Mouse (Mus musculus): Measurements from ENCODE around the gene Limch1. TPM values are rescaled to one million over a fixed set of nuclear protein-coding genes. Genes with fewer than 3 reads are reported as not detected.

Limch1 gene
- polyA plus RNA-seq, 1 experiment: 23.9 TPM

- no peak overlapping the region for H3K4me3 ChIP-seq (ENCODE audit: control insufficient read depth, low read depth, low read length)
- TF ChIP-seq CTCF (IDR thresholded peaks at IDR 0.05; ENCODE audit: control insufficient read depth, insufficient read depth, insufficient replicate concordance, low read depth, low read length) (no peak), POLR2A (IDR thresholded peaks at IDR 0.05; ENCODE audit: control insufficient read depth, low read depth, low read length) (no peak)
- no peaks in the 10 kb centered on the region for H3K27me3 ChIP-seq (ENCODE audit: control insufficient read depth, insufficient read depth, low read length)
- H3K27ac ChIP-seq (ENCODE audit: control insufficient read depth, insufficient read depth, low read depth, low read length): no peak overlapping the region
- H3K36me3 ChIP-seq (ENCODE audit: control insufficient read depth, insufficient read depth, low read length): no peaks in the 10 kb centered on the region
- no peaks in the 10 kb centered on the region for H3K4me1 ChIP-seq (ENCODE audit: control insufficient read depth, insufficient read depth, low read length)
Measured at GRCm38 (mm10) chr5:66768034-66768433, 22.4 kb downstream of the Limch1 start.

- H3K27ac ChIP-seq (ENCODE audit: control insufficient read depth, insufficient read depth, low read depth, low read length): no peak overlapping the region
- H3K4me1 ChIP-seq (ENCODE audit: control insufficient read depth, insufficient read depth, low read length): no peaks in the 10 kb centered on the region
- TF ChIP-seq CTCF (IDR thresholded peaks at IDR 0.05; ENCODE audit: control insufficient read depth, insufficient read depth, insufficient replicate concordance, low read depth, low read length): no peak
- TF ChIP-seq POLR2A (IDR thresholded peaks at IDR 0.05; ENCODE audit: control insufficient read depth, low read depth, low read length): no peak
- no peak overlapping the region for H3K4me3 ChIP-seq (ENCODE audit: control insufficient read depth, low read depth, low read length)
- no peaks in the 10 kb centered on the region for H3K27me3 ChIP-seq (ENCODE audit: control insufficient read depth, insufficient read depth, low read length)
- H3K36me3 ChIP-seq (ENCODE audit: control insufficient read depth, insufficient read depth, low read length): no peaks in the 10 kb centered on the region
Measured at GRCm38 (mm10) chr5:66769070-66769469, 23.4 kb downstream of the Limch1 start.

GRCm38 (mm10) chr5:66769558-66769957, 23.9 kb downstream of the Limch1 start:
- TF ChIP-seq POLR2A (IDR thresholded peaks at IDR 0.05; ENCODE audit: control insufficient read depth, low read depth, low read length): no peak
- no peak for TF ChIP-seq CTCF (IDR thresholded peaks at IDR 0.05; ENCODE audit: control insufficient read depth, insufficient read depth, insufficient replicate concordance, low read depth, low read length)

GRCm38 (mm10) chr5:66777999-66778710, 32.5 kb downstream of the Limch1 start:
- no peak overlapping the region for H3K27ac ChIP-seq (ENCODE audit: control insufficient read depth, insufficient read depth, low read depth, low read length)
- TF ChIP-seq CTCF (IDR thresholded peaks at IDR 0.05; ENCODE audit: control insufficient read depth, insufficient read depth, insufficient replicate concordance, low read depth, low read length): no peak
- TF ChIP-seq POLR2A (IDR thresholded peaks at IDR 0.05; ENCODE audit: control insufficient read depth, low read depth, low read length): no peak

More at GRCm38 (mm10) chr5:66769558-66769957, 23.9 kb downstream of the Limch1 start:
- Histone ChIP-seq H3K4me3 (ENCODE audit: control insufficient read depth, low read depth, low read length) (no peak overlapping the region), H3K4me1 (ENCODE audit: control insufficient read depth, insufficient read depth, low read length) (no peaks in the 10 kb centered on the region), H3K36me3 (ENCODE audit: control insufficient read depth, insufficient read depth, low read length) (no peaks in the 10 kb centered on the region), H3K27me3 (ENCODE audit: control insufficient read depth, insufficient read depth, low read length) (no peaks in the 10 kb centered on the region), H3K27ac (ENCODE audit: control insufficient read depth, insufficient read depth, low read depth, low read length) (no peak overlapping the region)

GRCm38 (mm10) chr5:66780371-66780770, 34.7 kb downstream of the Limch1 start:
- Histone ChIP-seq H3K4me1 (ENCODE audit: control insufficient read depth, insufficient read depth, low read length) (no peaks in the 10 kb centered on the region), H3K4me3 (ENCODE audit: control insufficient read depth, low read depth, low read length) (no peak overlapping the region), H3K27ac (ENCODE audit: control insufficient read depth, insufficient read depth, low read depth, low read length) (no peak overlapping the region), H3K27me3 (ENCODE audit: control insufficient read depth, insufficient read depth, low read length) (no peaks in the 10 kb centered on the region), H3K36me3 (ENCODE audit: control insufficient read depth, insufficient read depth, low read length) (no peaks in the 10 kb centered on the region)
- TF ChIP-seq CTCF (IDR thresholded peaks at IDR 0.05; ENCODE audit: control insufficient read depth, insufficient read depth, insufficient replicate concordance, low read depth, low read length) (no peak), POLR2A (IDR thresholded peaks at IDR 0.05; ENCODE audit: control insufficient read depth, low read depth, low read length) (no peak)

More at GRCm38 (mm10) chr5:66777999-66778710, 32.5 kb downstream of the Limch1 start:
- no peaks in the 10 kb centered on the region for H3K36me3 ChIP-seq (ENCODE audit: control insufficient read depth, insufficient read depth, low read length)
- no peak overlapping the region for H3K4me3 ChIP-seq (ENCODE audit: control insufficient read depth, low read depth, low read length)
- no peaks in the 10 kb centered on the region for H3K4me1 ChIP-seq (ENCODE audit: control insufficient read depth, insufficient read depth, low read length)
- H3K27me3 ChIP-seq (ENCODE audit: control insufficient read depth, insufficient read depth, low read length): no peaks in the 10 kb centered on the region

GRCm38 (mm10) chr5:66781507-66781906, 35.9 kb downstream of the Limch1 start:
- no peak overlapping the region for H3K4me3 ChIP-seq (ENCODE audit: control insufficient read depth, low read depth, low read length)
- TF ChIP-seq POLR2A (IDR thresholded peaks at IDR 0.05; ENCODE audit: control insufficient read depth, low read depth, low read length): no peak
- no peak for TF ChIP-seq CTCF (IDR thresholded peaks at IDR 0.05; ENCODE audit: control insufficient read depth, insufficient read depth, insufficient replicate concordance, low read depth, low read length)
- H3K27me3 ChIP-seq (ENCODE audit: control insufficient read depth, insufficient read depth, low read length): no peaks in the 10 kb centered on the region
- no peak overlapping the region for H3K27ac ChIP-seq (ENCODE audit: control insufficient read depth, insufficient read depth, low read depth, low read length)
- H3K4me1 ChIP-seq (ENCODE audit: control insufficient read depth, insufficient read depth, low read length): no peaks in the 10 kb centered on the region
- H3K36me3 ChIP-seq (ENCODE audit: control insufficient read depth, insufficient read depth, low read length): no peaks in the 10 kb centered on the region

GRCm38 (mm10) chr5:66782851-66783250, 37.2 kb downstream of the Limch1 start:
- Histone ChIP-seq H3K4me3 (ENCODE audit: control insufficient read depth, low read depth, low read length) (no peak overlapping the region), H3K4me1 (ENCODE audit: control insufficient read depth, insufficient read depth, low read length) (no peaks in the 10 kb centered on the region), H3K36me3 (ENCODE audit: control insufficient read depth, insufficient read depth, low read length) (no peaks in the 10 kb centered on the region), H3K27me3 (ENCODE audit: control insufficient read depth, insufficient read depth, low read length) (no peaks in the 10 kb centered on the region), H3K27ac (ENCODE audit: control insufficient read depth, insufficient read depth, low read depth, low read length) (no peak overlapping the region)
- no peak for TF ChIP-seq POLR2A (IDR thresholded peaks at IDR 0.05; ENCODE audit: control insufficient read depth, low read depth, low read length)
- TF ChIP-seq CTCF (IDR thresholded peaks at IDR 0.05; ENCODE audit: control insufficient read depth, insufficient read depth, insufficient replicate concordance, low read depth, low read length): no peak
